Mouse (Mus musculus) spleen, embryonic (tissue): Measurements from ENCODE around the gene Rabepk.

Source experiments
- CTCF ChIA-PET: fragments of 350-600 bp; sonication (Branson Sonifier 250); formaldehyde crosslinking; loops from one replicate; lab custom pipeline; 2022; lab: Charles Lee

The Rabepk gene

DNA sequence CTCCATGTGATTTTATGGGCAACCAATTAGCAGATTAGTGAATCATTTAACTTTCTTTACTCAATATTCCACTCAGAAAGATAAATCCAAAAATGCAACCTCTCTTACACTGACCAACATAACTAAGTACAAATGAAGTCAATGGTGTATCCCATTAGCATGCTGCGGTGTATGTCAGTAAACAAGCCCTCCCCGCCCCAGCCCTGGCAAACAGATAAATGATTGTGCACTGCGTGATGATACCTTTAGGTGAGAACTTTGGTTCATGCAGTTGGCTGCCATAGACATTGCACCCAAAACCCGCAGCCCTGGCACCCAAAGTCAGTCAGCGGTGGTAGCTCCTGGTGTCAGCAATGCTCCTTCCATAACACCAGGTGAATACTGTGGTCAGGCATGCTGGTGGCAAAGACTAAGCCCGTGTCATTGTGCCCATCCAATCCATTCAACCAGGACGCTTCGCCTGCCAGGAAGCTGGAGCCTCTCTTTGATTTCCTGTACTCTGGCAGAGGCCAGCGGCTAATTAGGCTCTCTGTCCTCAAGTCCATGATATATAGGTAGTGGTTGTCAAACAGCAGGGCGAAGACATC lies 5.7 kb upstream of the Rabepk start:
- CTCF ChIA-PET: no interaction called here

DNA sequence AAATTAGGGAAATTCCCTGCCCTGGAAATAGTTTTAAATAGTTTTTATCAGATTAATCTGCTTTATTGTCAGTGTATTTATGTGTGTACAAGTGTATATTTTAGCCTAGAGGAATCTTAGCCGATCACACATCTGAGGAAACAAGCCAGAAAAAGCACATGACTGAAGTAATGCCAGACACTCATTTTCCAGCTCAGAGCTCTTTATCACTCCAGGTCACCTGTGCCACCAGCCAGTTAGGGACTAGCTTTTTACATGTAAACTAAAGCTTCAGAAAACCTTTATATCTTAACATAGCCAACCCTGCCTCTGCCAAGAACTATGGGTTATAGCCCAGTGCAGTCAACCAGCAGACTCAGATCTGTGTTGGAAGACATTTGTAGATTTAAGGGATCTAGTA lies 5.1 kb upstream of the Rabepk start:
- CTCF ChIA-PET: no interaction called here

- CTCF ChIA-PET: interaction anchor here (0.7 kb wide), 1 partner anchor 19 kb away, joined by 6 read pairs; no protein-coding TSS in a partner anchor
Measured at GRCm38 (mm10) chr2:34804172-34804571, 4.5 kb upstream of the Rabepk start.

GRCm38 (mm10) chr2:34803746-34804145 lies 4.0 kb upstream of the Rabepk start:
- CTCF ChIA-PET: interaction anchor here (0.7 kb wide), 1 partner anchor 19 kb away, joined by 6 read pairs; no protein-coding TSS in a partner anchor

- CTCF ChIA-PET: interaction anchor here (0.6 kb wide), 2 partner anchors 30 to 1432 kb away, joined by 3 to 4 read pairs; no protein-coding TSS in a partner anchor
Measured at GRCm38 (mm10) chr2:34802565-34803245, 3.0 kb upstream of the Rabepk start.

GRCm38 (mm10) chr2:34801516-34802482 lies 2.1 kb upstream of the Rabepk start:
- CTCF ChIA-PET: interaction anchor here (0.5 to 0.6 kb wide), 3 partner anchors 29 to 1431 kb away, joined by 3 to 4 read pairs (median 3); no protein-coding TSS in a partner anchor

DNA sequence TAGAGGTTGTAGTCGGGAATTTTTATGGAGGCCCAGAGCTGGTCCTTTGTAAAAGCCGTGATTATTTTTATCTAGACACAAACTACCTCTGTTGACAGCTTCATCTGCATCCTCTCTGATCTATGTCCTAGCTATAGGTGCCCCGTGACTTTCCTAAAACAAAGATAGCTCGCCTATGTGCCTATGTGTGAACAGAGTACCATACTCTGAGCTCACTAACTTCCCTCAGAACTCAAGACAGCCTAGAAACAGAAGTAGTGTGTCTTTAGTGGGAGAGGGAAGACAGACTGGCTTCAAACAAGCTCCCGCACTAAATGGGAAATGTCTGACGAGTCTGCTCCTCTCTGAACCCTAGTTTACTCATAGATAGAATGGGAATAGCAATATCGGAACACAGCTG lies 659 bp upstream of the Rabepk start:
- CTCF ChIA-PET: interaction anchor here (1.1 kb wide), 1 partner anchor 10 kb away, joined by 4 read pairs; no protein-coding TSS in a partner anchor

GRCm38 (mm10) chr2:34795426-34795825 lies 4.3 kb downstream of the Rabepk start:
- CTCF ChIA-PET: no interaction called here

DNA sequence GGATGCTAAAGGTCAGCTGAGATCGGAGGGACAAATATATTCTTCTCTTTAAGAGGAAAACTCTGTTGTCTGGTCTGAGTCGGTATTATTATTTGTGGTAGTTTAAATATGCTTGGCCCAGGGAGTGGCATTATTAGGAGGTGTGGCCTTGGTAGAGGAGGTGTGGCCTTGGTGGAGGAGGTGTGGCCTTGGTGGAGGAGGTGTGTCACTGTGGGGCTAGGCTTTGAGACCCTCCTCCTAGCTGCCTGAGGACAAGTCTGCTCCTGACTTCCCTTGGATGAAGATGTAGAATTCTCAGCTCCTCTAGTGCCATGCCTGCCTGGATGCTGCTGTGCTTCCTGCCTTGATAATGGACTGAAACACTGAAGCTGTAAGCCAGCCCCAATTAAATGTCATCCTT lies 5.2 kb downstream of the Rabepk start:
- CTCF ChIA-PET: no interaction called here

DNA sequence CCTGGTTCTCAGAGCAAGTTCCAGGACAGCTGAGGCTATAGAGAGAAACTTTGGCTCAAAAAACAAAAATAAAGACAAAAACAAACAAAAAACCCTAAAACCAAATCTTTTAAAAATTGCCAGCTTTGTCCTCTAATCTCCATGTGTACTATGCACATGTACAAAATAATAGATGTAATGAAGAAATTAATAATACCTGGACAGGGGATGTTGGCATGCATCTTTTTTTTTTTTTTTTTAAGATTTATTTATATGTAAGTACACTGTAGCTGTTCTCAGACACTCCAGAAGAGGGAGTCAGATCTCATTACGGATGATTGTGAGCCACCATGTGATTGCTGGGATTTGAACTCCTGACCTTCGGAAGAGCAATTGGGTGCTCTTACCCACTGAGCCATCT lies 7.2 kb downstream of the Rabepk start:
- CTCF ChIA-PET: interaction anchor here (0.6 to 1.1 kb wide), 4 partner anchors 9 to 284 kb away, joined by 3 to 8 read pairs (median 4); no protein-coding TSS in a partner anchor

GRCm38 (mm10) chr2:34790282-34790681 lies 9.4 kb downstream of the Rabepk start:
- CTCF ChIA-PET: interaction anchor here (1.3 kb wide), 1 partner anchor 10 kb away, joined by 4 read pairs; no protein-coding TSS in a partner anchor

DNA sequence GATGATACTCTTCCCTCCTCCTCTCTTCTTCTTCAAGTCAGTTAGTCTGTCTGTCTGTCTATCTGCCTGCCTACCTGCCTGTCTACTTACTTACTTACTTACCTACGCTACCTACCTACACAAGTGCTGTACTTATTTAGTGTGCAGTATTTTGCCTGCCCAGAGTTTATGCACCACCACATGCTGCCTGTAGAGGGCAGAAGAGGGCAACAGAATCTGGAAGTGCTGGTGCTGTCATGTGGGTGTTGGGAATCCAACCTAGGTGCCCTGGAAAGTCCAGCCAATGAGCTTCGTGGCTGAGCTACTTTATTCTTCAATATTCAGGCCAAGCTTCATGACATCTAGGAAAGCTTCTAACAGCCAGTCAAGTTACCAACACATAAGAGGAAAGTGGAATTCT lies 15.6 kb downstream of the Rabepk start:
- CTCF ChIA-PET: interaction anchor here (0.6 to 0.8 kb wide), 2 partner anchors 9 to 120 kb away, joined by 3 read pairs; no protein-coding TSS in a partner anchor

- CTCF ChIA-PET: interaction anchor here (0.6 to 0.8 kb wide), 3 partner anchors 10 to 338 kb away, joined by 3 to 6 read pairs (median 3); no protein-coding TSS in a partner anchor
Measured at GRCm38 (mm10) chr2:34783064-34784020, 16.4 kb downstream of the Rabepk start.

DNA sequence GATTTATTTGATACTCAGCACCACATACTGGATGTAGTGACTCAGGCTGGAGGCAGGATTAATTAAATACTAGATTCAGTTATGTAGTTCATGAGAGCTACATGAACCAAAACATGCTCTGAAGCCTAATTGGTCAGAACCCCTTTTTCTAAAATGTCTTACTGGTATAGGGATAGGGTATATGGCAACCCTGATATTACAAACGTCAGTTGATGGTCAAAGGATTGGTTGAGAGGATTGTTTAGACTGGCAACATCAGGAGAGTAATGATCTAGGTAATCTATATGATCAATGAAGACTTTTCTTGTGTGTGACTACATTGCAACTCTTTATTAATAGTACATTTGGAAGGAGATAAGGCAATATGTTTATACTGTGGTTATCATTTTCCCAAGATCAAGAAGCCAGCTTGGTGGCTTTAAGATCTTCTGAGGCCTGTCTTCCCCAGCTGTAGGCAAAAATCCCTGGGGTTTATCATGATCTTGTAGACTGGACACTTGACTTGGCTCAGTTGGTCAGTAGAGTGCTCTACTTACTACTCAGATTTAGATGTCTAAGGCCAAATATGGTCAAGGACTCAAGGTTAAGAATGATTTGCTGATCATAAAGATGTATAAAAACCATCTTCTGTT lies 22.4 kb downstream of the Rabepk start:
- CTCF ChIA-PET: no interaction called here

DNA sequence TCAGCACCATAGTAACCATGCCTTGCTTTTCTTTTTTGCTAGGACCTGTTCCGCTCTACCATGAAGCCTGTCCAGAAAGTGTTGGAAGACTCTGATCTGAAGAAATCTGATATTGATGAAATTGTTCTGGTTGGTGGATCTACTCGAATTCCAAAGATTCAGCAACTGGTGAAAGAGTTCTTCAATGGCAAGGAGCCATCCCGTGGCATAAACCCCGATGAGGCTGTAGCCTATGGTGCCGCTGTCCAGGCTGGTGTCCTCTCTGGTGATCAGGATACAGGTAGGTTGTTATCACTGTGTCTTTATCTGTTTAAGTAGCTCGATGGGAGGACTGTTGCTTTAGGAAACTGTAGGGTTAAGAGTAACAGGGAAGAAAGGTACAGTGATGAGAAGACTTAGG lies 25.2 kb downstream of the Rabepk start:
- CTCF ChIA-PET: no interaction called here

DNA sequence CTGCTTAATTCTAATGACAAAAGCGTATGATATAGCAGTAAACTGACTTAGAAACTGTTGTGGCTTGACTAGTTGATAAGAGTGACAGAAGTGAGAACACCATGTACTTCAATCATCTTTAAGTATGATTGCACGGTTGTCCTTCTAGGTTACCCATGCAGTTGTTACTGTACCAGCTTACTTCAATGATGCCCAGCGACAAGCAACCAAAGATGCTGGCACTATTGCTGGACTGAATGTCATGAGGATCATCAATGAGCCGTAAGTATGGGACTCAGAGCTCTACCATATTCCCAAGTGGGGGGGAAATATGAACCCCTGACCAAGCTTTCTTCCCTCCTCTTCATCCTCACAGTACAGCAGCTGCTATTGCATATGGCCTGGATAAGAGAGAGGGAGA lies 26.0 kb downstream of the Rabepk start:
- CTCF ChIA-PET: interaction anchor here (0.6 kb wide), 1 partner anchor 98 kb away, joined by 3 read pairs; no protein-coding TSS in a partner anchor

- CTCF ChIA-PET: interaction anchor here (0.6 to 1.3 kb wide), 5 partner anchors 18 to 1354 kb away, joined by 3 to 5 read pairs (median 4); partner anchors contain the start of gene Gapvd1
Measured at GRCm38 (mm10) chr2:34772252-34773235, 27.2 kb downstream of the Rabepk start.
